Mouse (Mus musculus): Measurements from ENCODE around the gene Npr2. TPM values are rescaled to one million over a fixed set of nuclear protein-coding genes. Genes with fewer than 3 reads are reported as not detected.

The Npr2 gene
- 140 and 145 TPM in 2 replicates for polyA plus RNA-seq (2012; rRNA removed)

GRCm38 (mm10) chr4:43631046-43631955 is at the start of gene Npr2:
Gene Npr2 (plus strand): TSS chr4:43631935.
- H3K4me3 ChIP-seq (replicated peaks; ENCODE audit: insufficient read depth, low read depth, low read length): peak within 1 kb of the TSS; percentile 88
- no peaks in the 10 kb centered on the region for H3K27me3 ChIP-seq (ENCODE audit: control insufficient read depth, insufficient read depth, low read length)
- 0 out of 2 replicates have a peak, but pooled peaks have one; percentile 14 for TF ChIP-seq POLR2A (IDR thresholded peaks at IDR 0.05; ENCODE audit: borderline replicate concordance, insufficient read depth, low read length)
- TF ChIP-seq CTCF (IDR thresholded peaks at IDR 0.05; ENCODE audit: borderline replicate concordance, insufficient read depth, low read depth, low read length): no peak
- H3K4me1 ChIP-seq (ENCODE audit: control insufficient read depth, insufficient read depth, low read length): peaks cover 28% of the 10 kb centered on the region
- peak; percentile 70 to 80 for DNase-seq
- H3K27ac ChIP-seq (ENCODE audit: insufficient read depth, low read length): peak within 1 kb of the TSS; percentile 92
- 1% methylated on average over 67 of the region's 70 CpGs for WGBS

DNA sequence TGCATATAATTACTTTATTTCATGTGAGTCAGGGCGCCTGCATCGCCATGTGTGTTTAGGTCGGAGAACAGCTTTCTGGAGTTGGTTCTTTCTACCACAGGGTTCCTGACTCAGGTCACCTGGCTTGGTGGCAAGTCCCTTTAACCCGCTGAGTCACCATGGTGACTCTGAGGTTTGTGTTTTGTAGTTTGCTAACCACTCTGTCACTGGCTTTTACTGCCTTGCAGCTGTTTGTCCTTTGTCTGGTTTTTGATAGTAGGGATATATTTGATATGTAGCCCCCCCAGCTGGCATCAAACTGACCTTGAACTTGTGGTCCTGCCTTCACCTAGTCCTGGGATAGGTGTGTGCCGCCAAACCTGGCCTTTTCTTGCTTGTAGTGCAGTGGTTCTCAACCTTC is 49.5 kb upstream of the Npr2 start:
- no peak for TF ChIP-seq CTCF (IDR thresholded peaks at IDR 0.05; ENCODE audit: borderline replicate concordance, insufficient read depth, low read depth, low read length)
- TF ChIP-seq POLR2A (IDR thresholded peaks at IDR 0.05; ENCODE audit: borderline replicate concordance, insufficient read depth, low read length): no peak
- no peaks in the 10 kb centered on the region; the same call in 1 of the 2 replicates for H3K4me1 ChIP-seq (ENCODE audit: control insufficient read depth, insufficient read depth, low read length)
- no peak overlapping the region for H3K27ac ChIP-seq (ENCODE audit: insufficient read depth, low read length)
- no peaks in the 10 kb centered on the region for H3K27me3 ChIP-seq (ENCODE audit: control insufficient read depth, insufficient read depth, low read length)
- WGBS: 90% methylated on average over 5 of the region's 5 CpGs
- no peak for DNase-seq
- H3K4me3 ChIP-seq (replicated peaks; ENCODE audit: insufficient read depth, low read depth, low read length): no peak overlapping the region

GRCm38 (mm10) chr4:43583421-43583820 is 48.3 kb upstream of the Npr2 start:
- H3K4me3 ChIP-seq (replicated peaks; ENCODE audit: insufficient read depth, low read depth, low read length): no peak overlapping the region
- no peaks in the 10 kb centered on the region for H3K27me3 ChIP-seq (ENCODE audit: control insufficient read depth, insufficient read depth, low read length)
- no peaks in the 10 kb centered on the region for H3K4me1 ChIP-seq (ENCODE audit: control insufficient read depth, insufficient read depth, low read length)
- no peak overlapping the region for H3K27ac ChIP-seq (ENCODE audit: insufficient read depth, low read length)
- no peak for DNase-seq
- TF ChIP-seq CTCF (IDR thresholded peaks at IDR 0.05; ENCODE audit: borderline replicate concordance, insufficient read depth, low read depth, low read length): no peak
- WGBS: 80% methylated on average over 7 of the region's 7 CpGs

DNA sequence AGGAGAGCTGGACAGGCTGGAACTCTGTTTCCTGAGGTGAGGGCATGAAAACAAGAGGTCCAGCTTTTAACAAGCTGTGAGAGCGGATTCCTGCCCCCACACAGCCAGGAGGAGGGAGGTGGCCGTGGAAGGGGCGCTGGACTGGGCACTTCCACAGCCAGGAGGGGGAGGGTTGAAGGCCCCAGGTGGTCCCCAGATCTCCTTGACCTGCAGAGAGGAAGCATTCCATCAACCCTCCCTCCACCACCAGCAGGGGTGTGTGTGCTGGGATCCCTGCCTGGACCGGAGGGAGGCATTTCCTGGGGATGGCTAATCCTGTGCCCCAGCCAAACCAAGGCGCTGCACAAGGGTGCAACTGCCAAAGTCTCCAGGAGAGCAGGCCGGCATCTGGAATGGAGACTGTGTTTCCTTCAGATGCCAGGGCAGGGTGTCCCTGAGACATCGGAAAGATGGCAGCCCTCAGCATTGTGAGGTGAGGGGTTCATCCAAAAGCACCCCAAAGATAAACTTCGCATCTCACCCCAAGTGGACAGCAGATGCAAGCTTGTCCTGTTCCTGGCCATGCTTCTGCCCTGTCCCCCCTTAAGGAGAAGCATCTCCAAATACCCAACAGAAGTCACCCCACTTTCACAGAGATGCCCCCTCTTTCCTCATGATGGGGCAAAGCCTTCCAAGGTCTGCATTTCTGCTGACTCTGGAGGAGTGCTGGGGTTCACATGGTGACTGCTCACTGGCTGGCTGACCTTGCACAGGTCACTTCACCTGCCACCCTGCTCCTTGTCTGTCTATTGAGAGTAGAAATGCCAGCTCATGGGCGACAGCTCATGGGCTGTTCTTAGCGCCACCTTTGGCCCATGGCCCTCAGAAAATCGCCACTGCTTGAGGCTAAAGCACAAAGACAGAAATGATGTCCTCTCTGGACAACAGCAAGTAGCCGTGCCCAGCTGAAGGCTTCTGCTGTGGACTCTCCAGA is 47.0 kb upstream of the Npr2 start, which contains the start of gene Msmp:
Gene Msmp, minus strand, starts transcription at position 51 of the 973 bp plus-strand sequence.
- H3K27me3 ChIP-seq (ENCODE audit: control insufficient read depth, insufficient read depth, low read length): no peaks in the 10 kb centered on the region
- TF ChIP-seq CTCF (IDR thresholded peaks at IDR 0.05; ENCODE audit: borderline replicate concordance, insufficient read depth, low read depth, low read length) (no peak), POLR2A (IDR thresholded peaks at IDR 0.05; ENCODE audit: borderline replicate concordance, insufficient read depth, low read length) (no peak)
- no peak for DNase-seq
- 53% methylated on average over 12 of the region's 12 CpGs for WGBS
- no peaks in the 10 kb centered on the region for H3K4me1 ChIP-seq (ENCODE audit: control insufficient read depth, insufficient read depth, low read length)
- H3K4me3 ChIP-seq (replicated peaks; ENCODE audit: insufficient read depth, low read depth, low read length): no peak within 1 kb of the TSS
- H3K27ac ChIP-seq (ENCODE audit: insufficient read depth, low read length): no peak within 1 kb of the TSS

- H3K4me1 ChIP-seq (ENCODE audit: control insufficient read depth, insufficient read depth, low read length): no peaks in the 10 kb centered on the region
- no peak overlapping the region for H3K4me3 ChIP-seq (replicated peaks; ENCODE audit: insufficient read depth, low read depth, low read length)
- no peak for TF ChIP-seq POLR2A (IDR thresholded peaks at IDR 0.05; ENCODE audit: borderline replicate concordance, insufficient read depth, low read length)
- no peak for TF ChIP-seq CTCF (IDR thresholded peaks at IDR 0.05; ENCODE audit: borderline replicate concordance, insufficient read depth, low read depth, low read length)
- H3K27ac ChIP-seq (ENCODE audit: insufficient read depth, low read length): no peak overlapping the region
- DNase-seq: no peak
- 48% methylated on average over 10 of the region's 10 CpGs for WGBS
- no peaks in the 10 kb centered on the region for H3K27me3 ChIP-seq (ENCODE audit: control insufficient read depth, insufficient read depth, low read length)
These were observed 46.1 kb upstream of the Npr2 start for GRCm38 (mm10) chr4:43585682-43586081.

DNA sequence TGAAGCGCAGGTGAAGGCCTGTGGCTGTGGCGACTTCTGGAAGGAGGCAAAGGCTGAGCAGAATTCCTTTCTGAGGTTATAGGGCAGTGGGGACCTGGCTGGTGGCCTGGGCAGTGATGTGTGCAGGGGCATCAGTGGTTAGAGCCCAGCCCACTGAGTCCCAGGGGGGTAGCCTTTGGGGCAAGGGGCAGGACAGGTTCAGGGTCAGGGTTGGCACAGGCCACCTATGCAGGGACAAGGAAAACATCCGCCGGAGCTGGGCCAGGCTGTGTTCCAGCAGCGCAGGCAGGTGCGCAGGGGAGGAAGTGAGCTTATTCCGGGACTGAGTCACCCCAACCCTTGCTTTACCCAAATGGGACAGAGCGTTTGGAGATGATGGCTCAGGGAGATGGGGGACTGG is 45.3 kb upstream of the Npr2 start:
- TF ChIP-seq CTCF (IDR thresholded peaks at IDR 0.05; ENCODE audit: borderline replicate concordance, insufficient read depth, low read depth, low read length): no peak
- no peak for TF ChIP-seq POLR2A (IDR thresholded peaks at IDR 0.05; ENCODE audit: borderline replicate concordance, insufficient read depth, low read length)
- no peaks in the 10 kb centered on the region for H3K27me3 ChIP-seq (ENCODE audit: control insufficient read depth, insufficient read depth, low read length)
- 64% methylated on average over 8 of the region's 8 CpGs for WGBS
- H3K4me3 ChIP-seq (replicated peaks; ENCODE audit: insufficient read depth, low read depth, low read length): no peak overlapping the region
- peak in 1 of 2 experiments; percentile 11 for DNase-seq
- no peaks in the 10 kb centered on the region for H3K4me1 ChIP-seq (ENCODE audit: control insufficient read depth, insufficient read depth, low read length)
- no peak overlapping the region for H3K27ac ChIP-seq (ENCODE audit: insufficient read depth, low read length)

GRCm38 (mm10) chr4:43587681-43588080 is 44.1 kb upstream of the Npr2 start:
- Histone ChIP-seq H3K4me1 (ENCODE audit: control insufficient read depth, insufficient read depth, low read length) (no peaks in the 10 kb centered on the region), H3K27ac (ENCODE audit: insufficient read depth, low read length) (no peak overlapping the region), H3K4me3 (replicated peaks; ENCODE audit: insufficient read depth, low read depth, low read length) (no peak overlapping the region), H3K27me3 (ENCODE audit: control insufficient read depth, insufficient read depth, low read length) (no peaks in the 10 kb centered on the region)
- WGBS: 58% methylated on average over 7 of the region's 7 CpGs
- TF ChIP-seq POLR2A (IDR thresholded peaks at IDR 0.05; ENCODE audit: borderline replicate concordance, insufficient read depth, low read length) (no peak), CTCF (IDR thresholded peaks at IDR 0.05; ENCODE audit: borderline replicate concordance, insufficient read depth, low read depth, low read length) (no peak)
- DNase-seq: no peak

Measured in cerebellum, adult 2 months (tissue).